Mouse (Mus musculus): ENCODE measurements around the gene Flt3.

Flt3 gene

DNA sequence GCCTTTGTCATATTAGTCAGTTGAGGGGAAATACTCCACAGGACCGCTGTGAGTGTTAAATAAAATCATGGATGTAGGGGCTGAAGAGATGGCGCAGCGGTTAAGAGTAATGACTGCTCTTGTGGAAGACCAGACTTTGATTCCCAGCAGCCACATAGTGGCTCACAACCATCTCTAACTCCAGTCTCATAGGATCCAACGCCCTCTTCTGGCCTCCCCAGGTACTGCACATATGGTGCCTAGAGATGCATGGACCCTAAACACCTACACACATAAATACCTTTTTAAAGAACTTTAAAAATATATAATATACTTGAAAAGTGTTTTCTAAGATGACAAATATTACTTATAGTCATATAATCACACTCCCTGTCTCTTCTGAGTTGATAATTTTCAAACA, 115.9 kb downstream of the Flt3 start:
- DNase-seq (ENCODE audit: low read depth, low spot score): no peak
